Mouse (Mus musculus) intestine, postnatal 0 days (tissue): ENCODE data around the gene Sec16a. TPM values are rescaled to one million over a fixed set of nuclear protein-coding genes. Genes with fewer than 3 reads are reported as not detected.

Experiments
- ATAC-seq: fragments of 200-750 bp; cut with Nextera tagmentation; 2 replicates; pipeline ENCODE4 v1.8.0; 2017; ENCODE audit warnings: mild to moderate bottlenecking, moderate TSS enrichment, moderate library complexity
- H3K27ac ChIP-seq: fragments of 300-500 bp; sonication (generic); 2 replicates; pipeline ENCODE4 v1.5.1; 2014; ENCODE audit warnings: mild to moderate bottlenecking, low read depth, low read length, moderate library complexity
- H3K27me3 ChIP-seq: fragments of 300-500 bp; sonication (generic); replicated peaks from 2 replicates; pipeline ENCODE4 v1.6.1; 2014; ENCODE audit warnings: low read length, mixed read lengths; ENCODE audit not compliant: control insufficient read depth, insufficient read depth
- H3K36me3 ChIP-seq: fragments of 300-500 bp; sonication (generic); 2 replicates; pipeline ENCODE4 v1.6.1; 2014; ENCODE audit warnings: mild to moderate bottlenecking, moderate library complexity; ENCODE audit not compliant: control insufficient read depth, insufficient read depth
- H3K4me1 ChIP-seq: fragments of 300-500 bp; sonication (generic); replicated peaks from 2 replicates; pipeline ENCODE4 v1.6.1; 2014; ENCODE audit warnings: antibody characterized with exemption, low read length, mixed read lengths; ENCODE audit not compliant: control insufficient read depth, insufficient read depth
- H3K4me2 ChIP-seq: fragments of 300-500 bp; sonication (generic); replicated peaks from 2 replicates; pipeline ENCODE4 v1.6.1; 2014; ENCODE audit warnings: low read depth, mild to moderate bottlenecking, moderate library complexity
- H3K4me3 ChIP-seq: fragments of 300-500 bp; sonication (generic); 2 replicates; pipeline ENCODE4 v1.5.1; 2014; ENCODE audit warnings: low read depth, low read length
- H3K9ac ChIP-seq: fragments of 300-500 bp; sonication (generic); 2 replicates; pipeline ENCODE4 v1.6.1; 2014; ENCODE audit warnings: mild to moderate bottlenecking, low read depth, low read length
- H3K9me3 ChIP-seq: fragments of 300-500 bp; sonication (generic); 2 replicates; pipeline ENCODE4 v1.6.1; 2016; ENCODE audit warnings: mixed run types; ENCODE audit not compliant: control insufficient read depth
- CTCF ChIP-seq: sonication (generic); IDR thresholded peaks from 2 replicates; pipeline ENCODE4 v1.5.1; 2016; ENCODE audit warnings: low read depth, mild to moderate bottlenecking, control low read depth, antibody characterized with exemption, moderate library complexity
- WGBS: fragments of 180-500 bp; shearing (Covaris S2); extraction: QIAGEN DNeasy Blood & Tissue Kit; methylation state at CpG from one replicate; pipeline ENCODE4 v1.1.7; 2014; 5-methylcytosine and 5-hydroxymethylcytosine counted together
- polyA plus RNA-seq: library from polyadenylated mRNA; unstranded; fragments of >200 nt; fragmentation: Nextera tagmentation; extraction: Ambion mirVana; gene quantifications from 2 replicates; pipeline ENCODE4 v1.2.1, GENCODE M21; 2015

Gene Sec16a
- polyA plus RNA-seq, 1 experiment from 2014 or later = 17.4 TPM

GRCm38 (mm10) chr2:26408515-26409356 lies 36.3 kb downstream of the Sec16a start, which contains the start of gene Inpp5e:
Inpp5e (minus strand) TSS chr2:26409203.
- peak within 1 kb of the TSS; percentile 91 for H3K9ac ChIP-seq
- peak; percentile 98 for TF ChIP-seq CTCF
- peak within 1 kb of the TSS; percentile 88 for H3K27ac ChIP-seq

GRCm38 (mm10) chr2:26403306-26403705 lies 41.7 kb downstream of the Sec16a start:
- no peak overlapping the region for H3K27ac ChIP-seq
- 70% methylated on average over 8 of the region's 8 CpGs for WGBS
- no peaks in the 10 kb centered on the region for H3K9me3 ChIP-seq
- no peak overlapping the region for H3K4me3 ChIP-seq
- H3K4me2 ChIP-seq = no peak overlapping the region
- H3K36me3 ChIP-seq = peaks cover 48% of the 10 kb centered on the region
- H3K27me3 ChIP-seq = no peaks in the 10 kb centered on the region
- H3K4me1 ChIP-seq = 0 out of 2 replicates have a peak, but pooled peaks cover 6% of the 10 kb centered on the region
- H3K9ac ChIP-seq = no peak overlapping the region
- no peak for ATAC-seq
- no peak for TF ChIP-seq CTCF

More at GRCm38 (mm10) chr2:26408515-26409356, 36.3 kb downstream of the Sec16a start, which contains the start of gene Inpp5e:
- Histone ChIP-seq H3K4me1 (0 out of 2 replicates have a peak, but pooled peaks cover 9% of the 10 kb centered on the region), H3K36me3 (peaks cover 45% of the 10 kb centered on the region), H3K4me3 (peak within 1 kb of the TSS; percentile 90), H3K27me3 (no peaks in the 10 kb centered on the region), H3K9me3 (no peaks in the 10 kb centered on the region), H3K4me2 (peak within 1 kb of the TSS; percentile 88)
- peak; percentile 92 for ATAC-seq
- WGBS = under 1% methylated on average over 53 of the region's 57 CpGs

GRCm38 (mm10) chr2:26402265-26402664 lies 42.8 kb downstream of the Sec16a start:
- no peak overlapping the region for H3K9ac ChIP-seq
- no peak for TF ChIP-seq CTCF
- H3K4me1 ChIP-seq = 0 out of 2 replicates have a peak, but pooled peaks cover 6% of the 10 kb centered on the region
- H3K4me2 ChIP-seq = no peak overlapping the region
- H3K9me3 ChIP-seq = no peaks in the 10 kb centered on the region
- no peak overlapping the region for H3K27ac ChIP-seq
- no peaks in the 10 kb centered on the region for H3K27me3 ChIP-seq
- ATAC-seq = no peak
- peaks cover 54% of the 10 kb centered on the region for H3K36me3 ChIP-seq
- WGBS = 100% methylated on average over 1 of the region's 1 CpGs
- no peak overlapping the region for H3K4me3 ChIP-seq

GRCm38 (mm10) chr2:26401023-26401422 lies 44.0 kb downstream of the Sec16a start:
- WGBS = 87% methylated on average over 4 of the region's 4 CpGs
- Histone ChIP-seq H3K9ac (no peak overlapping the region), H3K36me3 (peaks cover 65% of the 10 kb centered on the region), H3K4me1 (no peaks in the 10 kb centered on the region), H3K4me3 (no peak overlapping the region), H3K9me3 (no peaks in the 10 kb centered on the region), H3K4me2 (no peak overlapping the region), H3K27me3 (no peaks in the 10 kb centered on the region), H3K27ac (no peak overlapping the region)
- no peak for TF ChIP-seq CTCF
- ATAC-seq = no peak

GRCm38 (mm10) chr2:26400296-26400695 lies 44.7 kb downstream of the Sec16a start:
- Histone ChIP-seq H3K9me3 (no peaks in the 10 kb centered on the region), H3K9ac (no peak overlapping the region), H3K4me1 (no peaks in the 10 kb centered on the region), H3K27me3 (no peaks in the 10 kb centered on the region), H3K4me3 (no peak overlapping the region), H3K4me2 (no peak overlapping the region), H3K27ac (no peak overlapping the region), H3K36me3 (peaks cover 72% of the 10 kb centered on the region)
- ATAC-seq = no peak
- no peak for TF ChIP-seq CTCF
- WGBS = 85% methylated on average over 5 of the region's 5 CpGs

GRCm38 (mm10) chr2:26399647-26400046 lies 45.4 kb downstream of the Sec16a start:
- no peak overlapping the region for H3K9ac ChIP-seq
- no peaks in the 10 kb centered on the region for H3K27me3 ChIP-seq
- peaks cover 73% of the 10 kb centered on the region for H3K36me3 ChIP-seq
- TF ChIP-seq CTCF = no peak
- H3K4me2 ChIP-seq = no peak overlapping the region
- WGBS = 62% methylated on average over 5 of the region's 5 CpGs
- no peaks in the 10 kb centered on the region for H3K4me1 ChIP-seq
- no peaks in the 10 kb centered on the region for H3K9me3 ChIP-seq
- H3K4me3 ChIP-seq = no peak overlapping the region
- ATAC-seq = no peak
- H3K27ac ChIP-seq = no peak overlapping the region; the same call in 1 of the 2 replicates
